Mouse (Mus musculus) midbrain, embryonic 11.5 days (tissue): ENCODE results near the gene Psmb8. TPM values are rescaled to one million over a fixed set of nuclear protein-coding genes. Genes with fewer than 3 reads are reported as not detected.

ENCODE experiments used
- ATAC-seq: fragments of 200-750 bp; cut with Nextera tagmentation; 2 replicates; pipeline ENCODE4 v1.8.0; 2017; ENCODE audit warnings: moderate TSS enrichment, moderate library complexity; ENCODE audit not compliant: low FRiP score
- DNase-seq: peaks from one replicate; pipeline ENCODE4 v3.0.0; 2015; ENCODE audit warnings: low spot score; ENCODE audit errors: missing footprints
- H3K27ac ChIP-seq: fragments of 300-500 bp; sonication (generic); 2 replicates; pipeline ENCODE4 v1.5.1; 2014; ENCODE audit warnings: low read depth, low read length
- H3K27me3 ChIP-seq: fragments of 300-500 bp; sonication (generic); 2 replicates; pipeline ENCODE4 v1.6.1; 2014; ENCODE audit warnings: mild to moderate bottlenecking, low read length, moderate library complexity, mixed read lengths; ENCODE audit not compliant: control insufficient read depth, insufficient read depth
- H3K36me3 ChIP-seq: fragments of 300-500 bp; sonication (generic); 2 replicates; pipeline ENCODE4 v1.6.1; 2014; ENCODE audit warnings: mild to moderate bottlenecking, low read length, moderate library complexity, mixed read lengths; ENCODE audit not compliant: control insufficient read depth, insufficient read depth
- H3K4me1 ChIP-seq: fragments of 300-500 bp; sonication (generic); 2 replicates; pipeline ENCODE4 v1.6.1; 2014; ENCODE audit warnings: low read length; ENCODE audit not compliant: control insufficient read depth, insufficient read depth
- H3K4me2 ChIP-seq: fragments of 300-500 bp; sonication (generic); 2 replicates; pipeline ENCODE4 v1.6.1; 2014; ENCODE audit warnings: mild to moderate bottlenecking, moderate library complexity
- H3K4me3 ChIP-seq: fragments of 300-500 bp; sonication (generic); 2 replicates; pipeline ENCODE4 v1.5.1; 2014; ENCODE audit warnings: low read depth, low read length
- H3K9ac ChIP-seq: fragments of 300-500 bp; sonication (generic); 2 replicates; pipeline ENCODE4 v1.6.1; 2014; ENCODE audit warnings: low read length
- H3K9me3 ChIP-seq: fragments of 300-500 bp; sonication (generic); 2 replicates; pipeline ENCODE4 v1.6.1; 2016; ENCODE audit warnings: low read length; ENCODE audit not compliant: control insufficient read depth
- WGBS: fragments of 180-500 bp; shearing (Covaris S2); extraction: QIAGEN DNeasy Blood & Tissue Kit; methylation state at CpG from one replicate; pipeline ENCODE4 v1.1.7; 2014; 5-methylcytosine and 5-hydroxymethylcytosine counted together
- polyA plus RNA-seq: library from polyadenylated mRNA; unstranded; fragments of >200 nt; fragmentation: Nextera tagmentation; extraction: Ambion mirVana; gene quantifications from 2 replicates; pipeline ENCODE4 v1.2.1, GENCODE M21; 2014

The Psmb8 gene
- polyA plus RNA-seq, 1 experiment from 2014 or later = 2.1 TPM

DNA sequence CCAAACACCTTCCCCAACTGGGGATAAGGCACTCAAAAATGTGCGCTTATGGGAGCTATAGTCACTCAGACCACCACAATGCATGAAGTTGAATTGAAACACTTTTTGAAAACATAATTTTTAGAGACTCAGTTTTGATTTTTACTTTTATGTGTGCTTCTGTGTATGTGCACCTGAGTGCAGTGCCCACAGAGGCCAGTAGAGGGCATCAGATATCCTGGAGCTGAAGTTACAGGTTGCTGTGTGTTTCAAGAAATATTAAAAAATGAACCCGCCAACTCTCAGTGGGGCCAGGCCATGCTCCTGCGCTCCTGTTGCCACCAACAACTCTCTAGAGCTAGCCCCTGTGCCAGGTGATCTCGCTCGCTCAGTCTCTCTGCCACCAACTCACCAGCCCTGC is 25.0 kb upstream of the Psmb8 start:
- no peak overlapping the region for H3K27ac ChIP-seq
- DNase-seq (no peak), ATAC-seq (no peak)
- H3K27me3 ChIP-seq = no peaks in the 10 kb centered on the region
- no peaks in the 10 kb centered on the region for H3K36me3 ChIP-seq
- H3K4me1 ChIP-seq = no peaks in the 10 kb centered on the region
- H3K4me3 ChIP-seq = no peak overlapping the region
- H3K9ac ChIP-seq = no peak overlapping the region
- H3K4me2 ChIP-seq = no peak overlapping the region
- 91% methylated on average over 5 of the region's 5 CpGs for WGBS
- peaks cover 7% of the 10 kb centered on the region; the same call in 1 of the 2 replicates for H3K9me3 ChIP-seq

DNA sequence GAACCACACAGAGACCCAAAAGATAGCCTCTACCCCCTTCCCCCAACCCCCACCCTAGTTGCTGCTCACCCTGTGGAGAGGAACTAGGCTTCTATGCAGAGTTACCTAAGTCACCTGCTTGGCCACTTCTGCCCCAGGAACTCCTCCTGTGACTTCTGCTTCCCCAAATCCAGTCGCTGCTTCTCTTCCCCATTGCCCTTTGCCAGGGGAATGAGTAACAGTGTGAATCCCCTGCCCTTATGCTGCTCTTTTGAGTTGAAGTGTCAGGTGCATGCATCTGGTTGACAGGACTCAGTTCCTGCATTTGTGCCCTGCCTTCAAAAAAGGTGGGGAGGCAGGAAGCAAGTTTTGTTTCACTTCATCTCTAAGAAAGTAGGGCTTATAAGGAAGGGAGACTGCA is 23.4 kb upstream of the Psmb8 start:
- no peak overlapping the region for H3K27ac ChIP-seq
- no peak for ATAC-seq
- no peak overlapping the region for H3K4me2 ChIP-seq
- no peak overlapping the region for H3K4me3 ChIP-seq
- H3K27me3 ChIP-seq = no peaks in the 10 kb centered on the region
- H3K9me3 ChIP-seq = peaks cover 7% of the 10 kb centered on the region; the same call in 1 of the 2 replicates
- H3K36me3 ChIP-seq = no peaks in the 10 kb centered on the region
- no peak for DNase-seq
- H3K4me1 ChIP-seq = no peaks in the 10 kb centered on the region
- 57% methylated on average over 1 of the region's 1 CpGs for WGBS
- H3K9ac ChIP-seq = no peak overlapping the region

DNA sequence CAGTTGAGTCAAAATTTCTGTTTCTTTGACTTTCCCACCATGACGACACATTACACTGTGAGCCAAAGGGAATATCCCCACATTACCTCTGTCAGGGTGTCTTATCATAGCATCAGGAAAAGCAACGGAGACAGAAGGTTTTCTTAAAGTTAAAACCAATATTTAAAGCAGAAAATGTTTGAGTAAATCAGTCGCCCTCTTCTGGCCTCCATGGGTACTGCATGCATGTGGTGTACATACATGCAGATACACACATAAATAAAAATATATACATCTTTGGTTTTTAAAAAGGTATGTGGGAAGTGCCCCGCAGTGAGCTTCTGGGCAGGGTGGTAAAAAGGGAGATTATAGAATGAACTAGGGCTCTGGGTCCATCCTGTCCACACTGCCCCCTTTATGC is 20.3 kb upstream of the Psmb8 start:
- H3K9me3 ChIP-seq = peaks cover 6% of the 10 kb centered on the region; the same call in 1 of the 2 replicates
- H3K4me2 ChIP-seq = no peak overlapping the region
- no peaks in the 10 kb centered on the region for H3K27me3 ChIP-seq
- H3K27ac ChIP-seq = no peak overlapping the region
- no peak overlapping the region for H3K9ac ChIP-seq
- ATAC-seq = no peak
- H3K4me1 ChIP-seq = no peaks in the 10 kb centered on the region
- no peak for DNase-seq
- H3K36me3 ChIP-seq = no peaks in the 10 kb centered on the region
- 68% methylated on average over 4 of the region's 4 CpGs for WGBS
- no peak overlapping the region for H3K4me3 ChIP-seq

DNA sequence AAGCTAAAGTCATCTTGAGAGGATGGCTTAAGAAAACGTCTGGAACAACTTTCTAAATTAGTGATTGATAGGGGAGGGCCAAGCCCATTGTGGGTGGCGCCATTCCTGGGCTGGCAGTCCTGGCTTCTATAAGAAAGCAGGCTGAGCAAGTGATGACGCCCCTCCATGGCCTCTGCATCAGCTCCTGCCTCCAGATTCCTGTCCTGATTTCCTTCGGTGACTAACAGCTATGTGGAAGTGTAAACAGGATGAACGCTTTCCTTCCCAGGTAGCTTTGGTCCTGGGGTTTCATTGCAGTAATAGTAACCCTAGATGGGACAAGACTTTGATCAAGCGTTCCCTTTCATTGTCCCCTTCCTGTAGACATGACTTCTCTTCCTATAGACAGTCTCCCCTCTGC is 18.5 kb upstream of the Psmb8 start:
- Histone ChIP-seq H3K9ac (no peak overlapping the region), H3K27me3 (no peaks in the 10 kb centered on the region; the same call in 1 of the 2 replicates)
- no peak for ATAC-seq

DNA sequence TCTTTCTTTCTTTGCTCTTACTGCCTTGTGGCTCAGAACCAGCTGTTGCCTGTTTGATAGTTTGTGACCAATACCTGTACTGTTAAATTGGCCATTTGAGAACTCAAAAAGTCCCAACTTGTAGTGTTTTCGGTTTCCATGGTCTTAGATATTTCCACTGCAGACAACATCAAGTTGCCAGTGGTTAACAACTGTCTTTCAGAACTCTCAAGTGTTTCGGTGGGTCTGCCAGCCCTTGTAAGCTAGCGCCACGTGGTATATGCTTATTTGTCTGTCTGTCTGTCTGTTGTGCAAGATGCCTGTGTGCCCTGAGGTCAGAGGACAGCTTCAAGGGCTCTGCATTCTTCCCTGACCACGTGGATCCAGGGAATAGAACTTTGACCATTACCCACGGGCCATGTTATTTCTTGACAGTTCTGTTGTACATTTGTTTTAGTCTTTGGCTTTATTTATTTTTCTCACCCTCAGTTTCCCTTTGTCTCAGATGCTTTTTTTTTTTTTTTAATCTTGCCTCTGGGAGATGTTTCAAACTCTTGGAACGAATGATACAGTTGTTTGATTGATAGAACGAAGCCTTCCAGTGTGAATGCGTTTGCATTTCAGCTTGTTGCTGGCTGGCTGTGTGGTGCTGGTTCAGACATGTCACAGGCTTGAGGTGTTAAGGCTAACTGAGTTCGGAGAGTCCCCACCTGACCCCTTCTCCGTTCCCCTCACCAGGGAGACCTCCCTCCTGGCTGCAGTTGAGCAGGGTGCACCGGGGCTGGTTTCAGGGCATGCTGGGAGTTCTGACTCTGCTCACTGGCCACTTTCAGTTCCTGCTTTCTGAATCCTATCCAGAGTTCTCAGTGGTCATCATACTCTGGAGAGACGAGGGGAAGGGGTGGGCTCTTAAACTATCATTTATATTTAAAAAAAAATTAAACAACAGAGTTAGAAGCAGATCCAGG is 17.3 kb upstream of the Psmb8 start:
- no peaks in the 10 kb centered on the region for H3K36me3 ChIP-seq
- H3K4me2 ChIP-seq = no peak overlapping the region
- peaks cover under 1% of the 10 kb centered on the region; the same call in 1 of the 2 replicates for H3K27me3 ChIP-seq
- no peak for ATAC-seq
- peaks cover 3% of the 10 kb centered on the region; the same call in 1 of the 2 replicates for H3K9me3 ChIP-seq
- no peaks in the 10 kb centered on the region for H3K4me1 ChIP-seq
- DNase-seq = no peak
- no peak overlapping the region for H3K4me3 ChIP-seq
- no peak overlapping the region for H3K9ac ChIP-seq
- WGBS = 78% methylated on average over 13 of the region's 13 CpGs
- no peak overlapping the region for H3K27ac ChIP-seq

More for the DNA sequence above, 18.5 kb upstream of the Psmb8 start:
- no peak overlapping the region for H3K27ac ChIP-seq
- H3K4me2 ChIP-seq = no peak overlapping the region
- no peaks in the 10 kb centered on the region for H3K36me3 ChIP-seq
- H3K4me1 ChIP-seq = no peaks in the 10 kb centered on the region
- H3K4me3 ChIP-seq = no peak overlapping the region
- H3K9me3 ChIP-seq = peaks cover 3% of the 10 kb centered on the region; the same call in 1 of the 2 replicates
- no peak for DNase-seq
- 74% methylated on average over 6 of the region's 6 CpGs for WGBS

DNA sequence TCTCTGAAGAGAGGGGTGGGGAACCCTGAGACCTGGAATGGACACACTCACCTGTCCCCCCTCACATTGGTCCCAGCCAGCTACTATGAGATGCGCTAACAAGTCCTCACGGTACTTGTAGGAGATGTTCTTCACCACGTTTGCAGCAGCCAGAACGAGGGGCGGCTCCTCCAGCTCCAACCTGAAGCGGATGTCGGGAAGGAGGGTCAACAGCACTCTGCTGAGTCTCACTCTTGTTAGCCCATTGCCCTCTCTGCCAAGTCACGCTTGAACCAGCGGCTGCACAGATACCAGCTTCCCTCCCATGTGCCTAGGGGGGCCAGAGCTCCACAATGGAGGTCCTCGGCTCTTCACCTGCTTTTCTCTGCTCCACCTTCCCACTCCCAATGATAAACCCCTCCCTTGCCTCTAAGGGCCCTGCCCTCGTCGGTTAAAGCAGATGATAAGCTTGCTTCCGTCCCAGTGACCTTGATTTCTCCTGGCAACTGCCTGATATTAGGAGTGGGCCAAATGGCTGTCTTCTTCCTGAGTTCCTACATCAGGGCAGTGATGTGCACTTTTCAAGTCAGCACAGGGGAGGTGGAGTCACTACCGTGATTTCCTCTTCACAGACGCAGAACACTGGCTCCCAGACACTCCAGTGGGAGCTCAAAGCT is 13.8 kb upstream of the Psmb8 start:
- Histone ChIP-seq H3K4me2 (no peak overlapping the region), H3K36me3 (no peaks in the 10 kb centered on the region), H3K9ac (no peak overlapping the region), H3K27me3 (peaks cover 33% of the 10 kb centered on the region), H3K4me3 (no peak overlapping the region), H3K4me1 (peaks cover 11% of the 10 kb centered on the region), H3K9me3 (no peaks in the 10 kb centered on the region), H3K27ac (no peak overlapping the region)
- WGBS = 77% methylated on average over 15 of the region's 15 CpGs
- no peak for DNase-seq
- no peak for ATAC-seq

DNA sequence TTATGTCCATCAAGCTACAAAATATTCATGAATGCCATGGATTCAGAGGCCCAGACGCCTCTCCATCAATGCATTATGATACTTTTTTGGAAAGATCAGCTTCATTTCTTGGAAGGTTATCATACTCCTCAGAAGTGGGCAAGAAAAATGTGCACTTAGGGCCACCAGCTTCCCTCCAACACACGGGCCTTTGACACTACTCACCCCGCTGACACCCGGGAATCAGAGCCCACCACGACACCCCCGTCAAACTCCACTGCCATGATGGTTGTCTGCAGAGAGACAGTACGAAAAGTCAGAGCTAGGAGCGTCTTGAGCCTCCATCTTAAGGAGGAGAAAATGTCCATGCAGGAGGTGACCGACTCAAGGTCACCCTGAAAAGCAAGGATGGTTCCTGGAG is 12.0 kb upstream of the Psmb8 start:
- Histone ChIP-seq H3K4me3 (no peak overlapping the region), H3K4me2 (no peak overlapping the region), H3K36me3 (no peaks in the 10 kb centered on the region), H3K9ac (no peak overlapping the region), H3K27ac (no peak overlapping the region), H3K4me1 (peaks cover 11% of the 10 kb centered on the region), H3K9me3 (no peaks in the 10 kb centered on the region), H3K27me3 (peaks cover 38% of the 10 kb centered on the region)
- DNase-seq (no peak), ATAC-seq (no peak)
- WGBS = 84% methylated on average over 9 of the region's 9 CpGs

DNA sequence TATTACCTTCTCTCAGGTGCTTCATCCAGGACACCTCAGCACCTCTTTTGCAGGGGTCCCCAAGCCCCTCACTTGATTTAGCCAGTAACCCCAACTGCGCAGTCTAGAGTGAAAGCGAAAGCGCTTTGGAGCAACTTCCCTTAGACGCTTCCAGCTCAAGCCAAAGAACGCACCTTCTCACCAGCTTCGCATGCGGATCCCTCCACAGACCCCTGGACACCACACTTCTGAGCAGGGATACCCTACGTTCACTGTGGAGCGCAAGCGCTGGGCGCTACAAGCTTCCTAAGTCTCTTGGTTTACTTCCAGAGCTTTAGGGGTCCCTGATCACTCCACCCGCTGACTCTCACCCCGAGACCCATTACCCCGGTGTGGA is 10.6 kb upstream of the Psmb8 start:
- WGBS = 5% methylated on average over 14 of the region's 14 CpGs
- no peak for ATAC-seq
- peak overlapping the region; percentile 30 for H3K4me3 ChIP-seq
- H3K9ac ChIP-seq = peak overlapping the region; percentile 33
- peak overlapping the region; percentile 55 for H3K4me2 ChIP-seq
- peaks cover 11% of the 10 kb centered on the region for H3K4me1 ChIP-seq
- H3K36me3 ChIP-seq = no peaks in the 10 kb centered on the region
- H3K9me3 ChIP-seq = no peaks in the 10 kb centered on the region
- DNase-seq = no peak
- H3K27ac ChIP-seq = no peak overlapping the region
- H3K27me3 ChIP-seq = peaks cover 38% of the 10 kb centered on the region
